Mouse (Mus musculus): Measurements from ENCODE around the gene Rtl8a. TPM values are rescaled to one million over a fixed set of nuclear protein-coding genes. Genes with fewer than 3 reads are reported as not detected.

The Rtl8a gene
- polyA plus RNA-seq (2014; fragmentation: Illumina TruSeq; extraction: RNeasy Lipid Tissue Mini Kit (QIAGEN cat#74804); ENCODE audit: low read depth, low replicate concordance), result 26.5 TPM

GRCm38 (mm10) chrX:53642980-53643961 is at the start of gene Rtl8a:
Rtl8a (minus strand) TSS chrX:53643682.

GRCm38 (mm10) chrX:53670294-53670693 is 26.8 kb upstream of the Rtl8a start, which contains the start of gene Rtl8b:
Rtl8b (minus strand) TSS chrX:53670408.

GRCm38 (mm10) chrX:53608879-53609278 is 34.6 kb downstream of the Rtl8a start, which contains the start of gene Gm14597:
Gm14597 (minus strand) TSS chrX:53608979.

DNA sequence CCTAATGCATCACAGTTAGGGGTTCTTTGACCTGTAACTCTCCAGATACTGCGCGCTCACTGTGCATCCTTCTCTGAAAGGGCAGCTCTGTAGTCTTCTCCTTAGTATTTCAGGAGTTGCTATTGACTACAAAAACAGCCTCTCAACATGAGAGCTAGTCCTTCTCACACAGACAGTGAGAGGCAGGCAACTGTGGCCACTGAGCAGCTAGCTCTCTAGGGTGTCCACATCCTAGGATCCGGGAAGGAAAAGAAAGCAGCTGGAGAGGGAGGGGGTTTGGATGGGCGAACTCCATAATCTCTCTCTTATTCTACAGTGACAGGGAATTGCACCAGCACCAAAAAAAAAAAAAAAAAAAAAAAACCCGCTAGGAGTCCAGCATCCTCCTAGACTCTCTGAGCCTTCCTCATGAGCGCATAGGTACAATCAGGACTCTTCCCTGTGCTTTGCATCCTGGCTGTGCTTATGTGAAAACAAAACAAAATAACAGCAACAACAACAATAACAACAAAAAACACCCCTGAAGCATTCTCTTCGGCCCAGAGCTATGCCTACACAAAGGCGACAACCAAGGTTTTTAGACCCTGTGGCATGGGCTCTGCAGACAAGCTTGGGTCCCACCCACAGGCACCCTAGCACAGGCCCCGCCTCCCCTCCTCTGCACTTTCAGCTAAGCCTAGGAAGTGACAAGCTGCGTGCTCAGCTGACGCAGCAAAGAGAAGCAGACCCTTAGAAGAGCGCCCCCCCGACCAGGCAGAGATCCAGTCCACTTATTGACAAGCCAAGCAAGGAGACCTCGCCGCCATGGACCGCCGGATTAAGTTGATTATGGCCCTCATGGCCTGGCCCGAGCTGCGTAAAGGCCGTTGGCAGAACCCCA is 36.0 kb downstream of the Rtl8a start, which contains the start of gene Rtl8c:
TSS of gene Rtl8c (plus strand) at position 791 of the 880 bp plus-strand sequence.

Other genes starting within 250 kb of the Rtl8a start
- gene Etd, start 208.8 kb downstream of the Rtl8a start, polyA plus RNA-seq (2014; fragmentation: Illumina TruSeq; extraction: RNeasy Lipid Tissue Mini Kit (QIAGEN cat#74804); ENCODE audit: low read depth, low replicate concordance), result not detected
- not detected for gene Rtl8c, start 35.6 kb downstream of the Rtl8a start, polyA plus RNA-seq (2014; fragmentation: Illumina TruSeq; extraction: RNeasy Lipid Tissue Mini Kit (QIAGEN cat#74804); ENCODE audit: low read depth, low replicate concordance)
- gene Gm14597, start 34.7 kb downstream of the Rtl8a start, polyA plus RNA-seq (2014; fragmentation: Illumina TruSeq; extraction: RNeasy Lipid Tissue Mini Kit (QIAGEN cat#74804); ENCODE audit: low read depth, low replicate concordance), result 2.3 TPM
- 6.9 TPM for gene Rtl8b, start 26.7 kb upstream of the Rtl8a start, polyA plus RNA-seq (2014; fragmentation: Illumina TruSeq; extraction: RNeasy Lipid Tissue Mini Kit (QIAGEN cat#74804); ENCODE audit: low read depth, low replicate concordance)
- 1.4 TPM for gene 4930502E18Rik, start 81.1 kb upstream of the Rtl8a start, polyA plus RNA-seq (2014; fragmentation: Illumina TruSeq; extraction: RNeasy Lipid Tissue Mini Kit (QIAGEN cat#74804); ENCODE audit: low read depth, low replicate concordance)
- not detected for gene 1700013H16Rik, start 114.1 kb upstream of the Rtl8a start, polyA plus RNA-seq (2014; fragmentation: Illumina TruSeq; extraction: RNeasy Lipid Tissue Mini Kit (QIAGEN cat#74804); ENCODE audit: low read depth, low replicate concordance)
- gene Zfp36l3, start 132.7 kb upstream of the Rtl8a start, polyA plus RNA-seq (2014; fragmentation: Illumina TruSeq; extraction: RNeasy Lipid Tissue Mini Kit (QIAGEN cat#74804); ENCODE audit: low read depth, low replicate concordance), result not detected
- gene Xlr, start 154.0 kb upstream of the Rtl8a start, polyA plus RNA-seq (2014; fragmentation: Illumina TruSeq; extraction: RNeasy Lipid Tissue Mini Kit (QIAGEN cat#74804); ENCODE audit: low read depth, low replicate concordance), result 12.1 TPM

All from adrenal gland, adult 10 weeks (tissue).